Mouse (Mus musculus) myocyte (in vitro differentiated cells): ENCODE measurements around the gene H2al1d.
"Not testable (repeated sequence)": the region's sequence is repeated elsewhere in the genome, so short reads cannot be mapped to it uniquely, and the experiment has no call there.

Experiments
- CEBPB ChIP-seq: IDR thresholded peaks from 2 replicates; pipeline ENCODE4 v1.6.1; 2011; ENCODE audit warnings: mild to moderate bottlenecking, moderate library complexity; ENCODE audit not compliant: poor library complexity, insufficient read depth, severe bottlenecking
- E2F4 ChIP-seq: IDR thresholded peaks from one replicate; pipeline ENCODE4 v1.6.1; 2011; ENCODE audit warnings: mild to moderate bottlenecking, control low read depth, moderate library complexity; ENCODE audit not compliant: insufficient read depth
- MAX ChIP-seq: IDR thresholded peaks from one replicate; pipeline ENCODE4 v1.6.1; 2011; ENCODE audit warnings: low read depth, mild to moderate bottlenecking, control low read depth
- MYOD1 ChIP-seq, 3 experiments: IDR thresholded peaks; one replicate each; pipeline ENCODE4 v1.6.1; 2011; ENCODE audit warnings: control low read depth in 2 of 3, low read depth in 2 of 3, mild to moderate bottlenecking in 2 of 3, moderate library complexity in 1 of 3; ENCODE audit not compliant: insufficient read length in 2 of 3, control insufficient read depth in 1 of 3
- MYOG ChIP-seq, 3 experiments: IDR thresholded peaks; one replicate each; pipeline ENCODE4 v1.6.1; 2011; ENCODE audit warnings: control low read depth in 2 of 3, low read depth in 2 of 3, mild to moderate bottlenecking in 2 of 3; ENCODE audit not compliant: insufficient read length in 2 of 3, control insufficient read depth in 1 of 3, insufficient read depth in 1 of 3
- POLR2A ChIP-seq: IDR thresholded peaks from one replicate; pipeline ENCODE4 v1.6.1; 2011; ENCODE audit warnings: low read depth, mild to moderate bottlenecking, control low read depth, moderate library complexity; ENCODE audit not compliant: insufficient read length
- POLR2AphosphoS2 ChIP-seq: IDR thresholded peaks from one replicate; pipeline ENCODE4 v1.6.1; 2011; ENCODE audit warnings: low read depth, control low read depth; ENCODE audit not compliant: insufficient read length
- TCF12 ChIP-seq: IDR thresholded peaks from one replicate; pipeline ENCODE4 v1.6.1; 2011; ENCODE audit warnings: mild to moderate bottlenecking, control low read depth; ENCODE audit not compliant: poor library complexity, insufficient read depth, severe bottlenecking

GRCm38 (mm10) chrX:11305355-11305754 lies 3.3 kb upstream of the H2al1d start, which contains the start of gene H2al1c:
- not testable (repeated sequence) for TF ChIP-seq POLR2AphosphoS2; POLR2A; MAX; TCF12; MYOG (IDR thresholded peaks at IDR 0.05; ENCODE audit: control insufficient read depth in 1 of 3, insufficient read depth in 1 of 3, insufficient read length in 2 of 3, low read depth in 2 of 3); CEBPB; MYOD1 (IDR thresholded peaks at IDR 0.05; ENCODE audit: control insufficient read depth in 1 of 3, insufficient read length in 2 of 3, low read depth in 2 of 3); E2F4
